Mouse (Mus musculus): ENCODE results near the gene Irgm2. TPM values are rescaled to one million over a fixed set of nuclear protein-coding genes. Genes with fewer than 3 reads are reported as not detected.
"Not testable (repeated sequence)": the region's sequence is repeated elsewhere in the genome, so short reads cannot be mapped to it uniquely, and the experiment has no call there.

Gene Irgm2
- polyA plus RNA-seq, 1 experiment = 22.1 TPM

GRCm38 (mm10) chr11:58213673-58214342, 14.4 kb downstream of the Irgm2 start:
- DNase-seq (ENCODE audit: low spot score) = no peak

GRCm38 (mm10) chr11:58214391-58215048, 15.1 kb downstream of the Irgm2 start:
- peak; percentile 47 for DNase-seq (ENCODE audit: low spot score)

DNA sequence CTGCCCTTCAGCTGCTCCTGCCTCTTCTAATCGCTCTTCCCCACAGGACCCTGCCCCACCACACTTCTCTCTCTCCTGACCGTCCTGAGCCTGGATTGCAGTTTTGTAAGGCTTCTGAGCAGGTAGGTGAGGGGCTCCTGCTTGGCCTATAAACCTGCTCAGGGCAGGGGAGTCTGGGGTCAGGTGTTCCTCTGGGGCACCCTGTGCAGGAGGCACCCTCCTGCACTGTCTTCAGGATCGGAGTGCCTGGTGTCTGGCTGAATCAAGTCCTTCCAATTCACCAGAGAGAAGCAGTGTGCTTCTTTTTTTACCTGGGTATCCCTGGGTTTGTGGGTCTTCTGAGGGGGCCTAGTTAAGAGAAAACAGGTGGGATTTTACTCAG, 15.6 kb downstream of the Irgm2 start:
- DNase-seq (ENCODE audit: low spot score) = not testable (repeated sequence)

DNA sequence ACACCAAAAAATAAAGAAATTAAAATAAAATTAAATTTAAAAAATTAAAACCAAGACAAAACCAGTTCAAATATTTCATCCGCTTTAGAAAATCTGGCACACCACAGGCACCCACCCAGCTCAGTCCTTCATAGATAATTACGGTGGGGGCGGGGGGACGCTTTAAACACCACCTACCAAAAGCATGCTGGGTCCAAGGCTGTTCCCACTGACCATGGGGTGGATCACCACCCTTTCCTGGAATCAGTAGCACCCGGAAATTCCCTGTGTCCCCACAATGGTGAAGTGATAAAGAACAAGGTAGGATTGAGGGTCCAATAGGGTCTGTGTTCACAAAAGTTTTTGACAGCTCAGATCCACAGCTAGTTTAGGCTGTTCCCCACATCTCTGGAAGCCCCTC, 16.4 kb downstream of the Irgm2 start:
- no peak for DNase-seq (ENCODE audit: low spot score)

GRCm38 (mm10) chr11:58216823-58217222, 17.4 kb downstream of the Irgm2 start:
- DNase-seq (ENCODE audit: low spot score) = no peak

DNA sequence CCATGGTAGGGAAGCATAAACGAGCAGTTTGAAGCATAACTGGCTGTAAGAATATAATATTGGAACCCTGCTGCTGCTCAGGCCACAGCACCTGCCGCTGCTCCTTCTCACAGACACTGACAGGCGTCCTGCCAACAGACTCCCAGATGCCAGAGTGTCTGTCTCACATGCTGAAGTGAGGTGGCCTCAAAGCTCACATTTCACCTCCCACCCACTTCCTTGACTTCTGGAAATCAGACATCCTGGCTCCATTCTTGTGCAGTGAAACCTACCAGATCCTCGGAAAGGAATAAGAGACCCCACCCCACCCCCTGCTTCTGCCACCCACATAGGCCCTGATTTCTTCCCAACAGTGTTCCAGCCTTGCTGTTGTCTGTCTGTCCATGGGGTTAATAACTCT, 24.3 kb downstream of the Irgm2 start:
- DNase-seq (ENCODE audit: low spot score) = no peak

DNA sequence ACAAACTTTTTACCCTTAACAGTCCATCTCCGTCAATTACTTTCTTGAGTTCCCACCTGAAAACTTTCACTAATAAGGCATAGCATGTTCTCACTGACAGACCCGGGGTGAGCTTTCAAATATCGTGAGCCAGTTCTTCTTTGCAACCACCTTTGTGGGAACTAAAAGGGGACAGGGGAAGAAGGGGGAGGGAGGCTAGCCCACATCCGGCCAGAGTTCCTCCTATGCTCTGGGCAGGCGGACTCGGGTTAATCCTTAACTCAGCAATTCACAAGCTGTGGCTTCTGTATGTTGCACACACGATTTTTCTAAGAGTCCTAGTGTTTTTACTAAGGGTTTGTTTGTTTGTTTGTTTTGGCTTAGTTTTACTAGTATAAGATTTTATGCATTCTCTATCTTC, 24.9 kb downstream of the Irgm2 start:
- DNase-seq (ENCODE audit: low spot score) = no peak

GRCm38 (mm10) chr11:58224872-58225271, 25.5 kb downstream of the Irgm2 start:
- DNase-seq (ENCODE audit: low spot score) = not testable (repeated sequence)

GRCm38 (mm10) chr11:58225655-58226054, 26.2 kb downstream of the Irgm2 start:
- peak; percentile 45 for DNase-seq (ENCODE audit: low spot score)

GRCm38 (mm10) chr11:58226425-58226824, 27.0 kb downstream of the Irgm2 start:
- no peak for DNase-seq (ENCODE audit: low spot score)

- DNase-seq (ENCODE audit: low spot score) = not testable (repeated sequence)
Measured at GRCm38 (mm10) chr11:58228021-58228420, 28.6 kb downstream of the Irgm2 start.

GRCm38 (mm10) chr11:58230396-58230910, 31.0 kb downstream of the Irgm2 start:
- DNase-seq (ENCODE audit: low spot score) = no peak

DNA sequence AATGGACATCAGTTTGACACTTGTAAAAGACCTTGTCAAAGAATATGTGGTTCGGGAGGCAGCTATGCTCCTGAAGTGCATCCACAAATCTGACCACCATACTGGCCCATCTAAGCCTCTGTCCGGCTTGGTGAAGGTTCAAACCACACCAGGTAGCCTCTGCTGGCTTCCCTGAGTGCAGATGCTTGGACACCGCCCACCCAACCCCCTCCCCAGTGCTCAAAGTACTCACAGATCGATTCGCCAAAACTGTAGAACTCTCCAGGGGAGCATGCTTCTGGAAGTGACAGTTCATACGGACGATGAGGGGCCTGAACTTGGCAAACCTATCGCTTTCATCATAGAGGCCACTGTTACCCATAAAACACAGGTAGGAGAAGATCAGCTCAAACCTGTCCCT, 31.7 kb downstream of the Irgm2 start:
- DNase-seq (ENCODE audit: low spot score) = no peak

GRCm38 (mm10) chr11:58234551-58234950, 35.1 kb downstream of the Irgm2 start:
- DNase-seq (ENCODE audit: low spot score) = not testable (repeated sequence)

DNA sequence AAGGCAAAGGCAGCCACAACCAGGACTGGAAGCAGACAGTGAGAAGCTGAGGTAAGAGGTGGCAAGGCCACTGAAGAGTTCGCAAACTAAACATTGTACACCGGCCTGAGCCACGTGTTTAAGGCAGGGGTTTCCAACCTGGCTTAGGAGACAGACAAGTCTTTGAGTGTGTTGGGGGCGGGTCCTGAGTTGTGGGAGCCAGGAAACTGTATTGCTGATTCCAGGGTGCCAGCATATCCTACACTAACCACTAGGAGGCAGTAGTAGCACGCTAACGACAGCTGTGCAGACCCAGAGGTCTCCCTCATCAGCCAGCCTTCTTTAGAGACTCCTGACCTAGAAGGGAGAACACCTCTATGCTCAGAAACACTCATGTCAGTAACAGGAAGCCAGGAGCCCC, 35.7 kb downstream of the Irgm2 start:
- no peak for DNase-seq (ENCODE audit: low spot score)

DNA sequence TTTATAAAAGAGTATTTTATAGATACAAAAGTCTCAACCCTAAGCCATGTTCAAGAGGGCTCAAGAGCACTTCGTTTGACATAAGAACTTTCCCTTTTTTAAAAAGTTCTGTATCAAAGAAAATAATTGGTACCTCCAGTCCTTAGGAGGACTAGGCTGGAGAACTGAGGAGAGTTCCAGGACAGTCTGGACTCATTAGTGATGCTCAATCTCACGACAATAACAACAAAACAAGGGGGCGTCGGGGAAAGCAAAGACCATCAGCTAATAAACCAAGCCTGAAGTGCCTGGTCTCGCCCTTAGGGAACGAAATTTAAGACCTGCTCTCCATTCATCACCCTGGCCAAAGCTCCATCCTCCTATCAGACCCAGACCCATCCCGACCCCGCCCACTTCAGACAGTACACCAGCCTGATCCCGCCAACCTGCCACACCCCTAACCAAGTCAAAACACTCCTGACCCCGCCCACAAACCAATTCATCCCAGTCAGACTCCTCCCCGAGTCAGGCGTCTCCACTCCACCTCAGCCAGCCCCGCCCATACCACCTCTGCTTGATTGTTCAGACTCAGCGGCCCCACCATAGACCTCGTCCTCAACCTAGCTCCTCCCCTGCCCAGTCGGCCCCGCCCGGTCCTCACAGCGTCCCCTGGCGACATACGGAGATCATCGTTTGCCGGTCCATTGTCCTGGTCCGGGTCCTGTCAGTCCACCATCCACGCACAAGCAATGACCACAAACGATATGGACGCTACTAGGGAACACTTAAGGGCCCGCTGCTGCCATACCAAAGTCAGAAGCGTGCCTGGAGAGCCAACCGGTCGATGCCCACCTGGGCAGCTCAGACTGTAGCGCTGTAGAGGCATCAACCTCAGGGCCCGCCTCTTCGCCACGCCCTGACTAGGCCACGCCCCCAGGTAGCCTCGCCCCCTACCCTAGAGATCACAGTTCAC, 39.7 kb downstream of the Irgm2 start:
- DNase-seq (ENCODE audit: low spot score) = no peak

- DNase-seq (ENCODE audit: low spot score) = no peak
Measured at GRCm38 (mm10) chr11:58247294-58247693, 47.9 kb downstream of the Irgm2 start.

- no peak for DNase-seq (ENCODE audit: low spot score)
Measured at GRCm38 (mm10) chr11:58249203-58249981, 50.0 kb downstream of the Irgm2 start.

DNA sequence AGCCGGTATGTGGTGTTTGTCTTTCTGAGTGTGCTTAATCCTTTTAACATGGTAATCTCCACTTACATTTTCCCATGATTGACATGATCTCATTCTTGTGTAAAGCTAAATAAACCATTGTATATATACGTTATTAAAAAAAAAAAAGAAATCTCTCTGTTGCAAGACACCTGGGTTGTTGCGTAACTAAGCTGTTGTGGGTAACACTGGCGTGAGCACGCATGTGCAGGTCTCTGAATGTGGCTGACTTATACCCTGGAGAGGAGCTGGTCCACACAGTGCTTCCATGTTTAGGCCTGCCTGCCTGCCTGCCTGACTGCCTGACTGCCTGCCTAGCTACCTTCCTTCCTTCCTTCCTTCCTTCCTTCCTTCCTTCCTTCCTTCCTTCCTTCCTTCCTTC, 51.1 kb downstream of the Irgm2 start:
- no peak for DNase-seq (ENCODE audit: low spot score)

- no peak for DNase-seq (ENCODE audit: low spot score)
Measured at GRCm38 (mm10) chr11:58254411-58254810, 55.0 kb downstream of the Irgm2 start.

- DNase-seq (ENCODE audit: low spot score) = no peak
Measured at GRCm38 (mm10) chr11:58257816-58258215, 58.4 kb downstream of the Irgm2 start.

All from urinary bladder, adult 2 months (tissue).